Mouse (Mus musculus): ENCODE data around the gene Hcfc1r1.

Hcfc1r1 gene

GRCm38 (mm10) chr17:23719455-23719854 is 46.1 kb downstream of the Hcfc1r1 start:
- DNase-seq (ENCODE audit: low read depth, low spot score) = no peak

GRCm38 (mm10) chr17:23721886-23722285 is 48.5 kb downstream of the Hcfc1r1 start:
- no peak for DNase-seq (ENCODE audit: low read depth, low spot score)

- DNase-seq (ENCODE audit: low read depth, low spot score) = no peak
These were observed 49.2 kb downstream of the Hcfc1r1 start, which contains the start of gene 1520401A03Rik for GRCm38 (mm10) chr17:23722376-23723125. Gene 1520401A03Rik, minus strand, starts transcription at chr17:23722783.

Measured in R1 (cell line).